ENCODE assay signal across 9 mouse cellular contexts in the genomic region with DNA sequence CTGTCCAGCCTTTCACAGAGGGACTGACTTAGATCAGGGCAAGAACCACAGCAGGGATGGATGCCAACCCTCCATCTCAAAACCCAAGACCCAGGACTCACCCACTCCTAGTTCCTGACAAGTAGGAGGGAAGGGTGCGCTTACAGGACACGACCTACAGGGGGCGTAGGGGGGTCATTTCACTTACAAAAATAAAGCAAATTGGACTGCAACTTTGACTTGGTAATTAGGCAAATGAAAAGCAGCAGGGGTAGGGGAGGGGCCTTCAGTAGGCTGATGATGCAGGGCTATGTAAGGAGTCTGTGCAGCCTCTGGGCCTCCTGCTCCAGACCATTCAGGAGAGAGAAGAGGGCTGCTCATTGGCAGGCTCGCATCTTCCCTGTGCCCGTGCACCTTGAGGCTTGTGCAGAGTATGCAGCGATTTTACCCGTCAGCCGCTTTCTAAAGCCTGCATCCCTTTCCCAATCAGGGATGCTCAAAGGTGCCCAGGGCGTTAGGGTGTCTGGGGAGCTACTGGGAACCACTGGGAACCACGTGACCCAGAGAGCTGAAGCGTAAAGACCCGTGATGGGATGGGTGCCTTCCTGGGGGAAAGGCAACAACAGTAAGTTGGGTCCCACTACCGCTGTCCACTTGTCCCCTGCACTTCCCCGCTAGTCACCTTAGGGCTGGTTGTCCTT. TPM values are rescaled to one million over a fixed set of nuclear protein-coding genes. Genes with fewer than 3 reads are reported as not detected.
DNase-seq lines count a peak whose midpoint lies in the region; ATAC-seq and TF ChIP-seq lines count a peak whose summit lies in the region.
"Had no signal": no experiment of that assay in that cellular context is flagged by ENCODE, and none has a peak within 500 bp of the region (broad histone marks: within the 10 kb centered on the region; RNA-seq: fewer than 3 reads in every experiment).

No protein-coding gene starts in this region.

- no peaks in the 10 kb centered on the region for H3K4me1 ChIP-seq in kidney, adult 2 months (ENCODE audit: control insufficient read depth, insufficient read depth, low read length)
- peaks cover 5% of the 10 kb centered on the region; the same call in 1 of the 2 replicates for H3K4me1 ChIP-seq in hindbrain, postnatal 0 days (ENCODE audit: insufficient read depth, low read length)

- no peaks in the 10 kb centered on the region for H3K36me3 ChIP-seq in kidney, adult 2 months (ENCODE audit: control insufficient read depth, insufficient read depth, low read length)
- H3K36me3 ChIP-seq in hindbrain, postnatal 0 days (ENCODE audit: insufficient read depth, low read length), result peaks cover 6% of the 10 kb centered on the region; the same call in 1 of the 2 replicates

- H3K9me3 ChIP-seq in hindbrain, postnatal 0 days (ENCODE audit: low read length), result no peaks in the 10 kb centered on the region

- TF ChIP-seq CTCF in kidney, adult 2 months (conservative IDR thresholded peaks at IDR 0.05; ENCODE audit: insufficient read depth, insufficient read length, low read depth, low read length), result peak; percentile 49
- peak; percentile 79 for TF ChIP-seq CTCF in hindbrain, postnatal 0 days (IDR thresholded peaks at IDR 0.05; ENCODE audit: low read depth)

- H3K4me2 ChIP-seq in hindbrain, postnatal 0 days (ENCODE audit: low read depth, low read length), result no peak overlapping the region

- no peak for DNase-seq in kidney, adult 2 months
- no peak for DNase-seq in kidney, adult 11 months
- peak; percentile 68 for DNase-seq in CD4-positive, CD25-positive, alpha-beta regulatory T cell, adult 2 months (ENCODE audit: low read depth, low spot score)
- peak; percentile 77 for DNase-seq in brain, adult 2 months (ENCODE audit: low read depth, low spot score)
- DNase-seq in hindbrain, postnatal 0 days (ENCODE audit: low spot score), result peak; percentile 69
- no peak for DNase-seq in spleen, adult 12 weeks (ENCODE audit: low spot score)
- DNase-seq in frontal cortex, postnatal 36 days (ENCODE audit: low spot score in 2 of 2), result no peak
- DNase-seq in ovary, postnatal 10 days (ENCODE audit: low spot score), result no peak

- no peak overlapping the region for H3K9ac ChIP-seq in hindbrain, postnatal 0 days (replicated peaks; ENCODE audit: low read length)

- no peaks in the 10 kb centered on the region for H3K27me3 ChIP-seq in kidney, adult 2 months (replicated peaks; ENCODE audit: control insufficient read depth, insufficient read depth, low read length)
- H3K27me3 ChIP-seq in hindbrain, postnatal 0 days (ENCODE audit: insufficient read depth, low read length), result no peaks in the 10 kb centered on the region

- WGBS in kidney, adult 2 months, result 71% methylated on average over 14 of the region's 14 CpGs
- 53% methylated on average over 14 of the region's 14 CpGs for WGBS in hindbrain, postnatal 0 days

- no peak for TF ChIP-seq POLR2A in kidney, adult 2 months (IDR thresholded peaks at IDR 0.05; ENCODE audit: low read depth, low read length)

- ATAC-seq in hindbrain, postnatal 0 days, result no peak

- no peak overlapping the region for H3K27ac ChIP-seq in kidney, adult 2 months (ENCODE audit: insufficient read depth, low read depth, low read length)
- 0 out of 2 replicates have a peak overlapping the region, but pooled peaks have one; percentile 32 for H3K27ac ChIP-seq in hindbrain, postnatal 0 days

- no peak overlapping the region for H3K4me3 ChIP-seq in kidney, adult 2 months (ENCODE audit: insufficient read depth, low read depth, low read length)
- no peak overlapping the region for H3K4me3 ChIP-seq in hindbrain, postnatal 0 days (ENCODE audit: low read length)

RNA-seq across cellular contexts. Expression of gene Npcd, which starts 8.8 kb away (rescaled TPM):
- 0.62 TPM in 1 of 2 replicates, not detected in the other for polyA plus RNA-seq in kidney, adult 2 months (2012; rRNA removed)
- total RNA-seq in hindbrain, postnatal 0 days (2014; rRNA removed), result 5.4 and 12.6 TPM in 2 replicates
- polyA plus RNA-seq in hindbrain, postnatal 0 days (2015; fragmentation: Nextera tagmentation; extraction: Ambion mirVana), result 2.4 and 2.7 TPM in 2 replicates
- polyA plus RNA-seq: large intestine, adult 2 months had no signal

RNA-seq across cellular contexts. Expression of gene Cbx6, which starts 9.2 kb away (rescaled TPM):
- 49.5 and 62.1 TPM in 2 replicates for polyA plus RNA-seq in kidney, adult 2 months (2012; rRNA removed)
- 92.4 and 107 TPM in 2 replicates for total RNA-seq in hindbrain, postnatal 0 days (2014; rRNA removed)
- polyA plus RNA-seq in hindbrain, postnatal 0 days (2015; fragmentation: Nextera tagmentation; extraction: Ambion mirVana), result 51.6 and 56.6 TPM in 2 replicates

RNA-seq across cellular contexts. Expression of gene Nptxr, which starts 20.7 kb away (rescaled TPM):
- polyA plus RNA-seq in kidney, adult 2 months (2012; rRNA removed), result 2.0 and 2.1 TPM in 2 replicates
- total RNA-seq in hindbrain, postnatal 0 days (2014; rRNA removed), result 226 and 245 TPM in 2 replicates
- 59.9 and 68.5 TPM in 2 replicates for polyA plus RNA-seq in hindbrain, postnatal 0 days (2015; fragmentation: Nextera tagmentation; extraction: Ambion mirVana)

RNA-seq across cellular contexts. Expression of gene Dnal4, which starts 47.6 kb away (rescaled TPM):
- polyA plus RNA-seq in kidney, adult 2 months (2012; rRNA removed), result 54.3 and 57.8 TPM in 2 replicates
- total RNA-seq in hindbrain, postnatal 0 days (2014; rRNA removed), result 42.7 and 50.3 TPM in 2 replicates
- polyA plus RNA-seq in hindbrain, postnatal 0 days (2015; fragmentation: Nextera tagmentation; extraction: Ambion mirVana), result 54.0 and 56.7 TPM in 2 replicates

Comparison
In these comparisons a context has a peak if more than half of its experiments do, and no peak if none do; other contexts are left out.
1. DNase-seq: peak in CD4-positive, CD25-positive, alpha-beta regulatory T cell, adult 2 months (single experiment), brain, adult 2 months (single experiment) and hindbrain, postnatal 0 days (single experiment); none in kidney, adult 2 months (single experiment), kidney, adult 11 months (single experiment), spleen, adult 12 weeks (single experiment), frontal cortex, postnatal 36 days (0 of 2) and ovary, postnatal 10 days (single experiment).
2. RNA of gene Nptxr, which starts 20.7 kb away (polyA plus RNA-seq): 59.9 to 68.5 TPM in hindbrain, postnatal 0 days; 2.0 to 2.1 TPM in kidney, adult 2 months; every median in the first group is over 10 times any median in the second.